Mouse (Mus musculus) c-Kit-positive CD71-positive TER-119-negative erythroid progenitor cells, embryonic 14.5 days (primary cell): ENCODE data around the gene Mtmr10.

Experiments used
- DNase-seq: peaks from one replicate; pipeline ENCODE4 v3.0.0-alpha.2; 2013; ENCODE audit warnings: low read depth

Mtmr10 gene

DNA sequence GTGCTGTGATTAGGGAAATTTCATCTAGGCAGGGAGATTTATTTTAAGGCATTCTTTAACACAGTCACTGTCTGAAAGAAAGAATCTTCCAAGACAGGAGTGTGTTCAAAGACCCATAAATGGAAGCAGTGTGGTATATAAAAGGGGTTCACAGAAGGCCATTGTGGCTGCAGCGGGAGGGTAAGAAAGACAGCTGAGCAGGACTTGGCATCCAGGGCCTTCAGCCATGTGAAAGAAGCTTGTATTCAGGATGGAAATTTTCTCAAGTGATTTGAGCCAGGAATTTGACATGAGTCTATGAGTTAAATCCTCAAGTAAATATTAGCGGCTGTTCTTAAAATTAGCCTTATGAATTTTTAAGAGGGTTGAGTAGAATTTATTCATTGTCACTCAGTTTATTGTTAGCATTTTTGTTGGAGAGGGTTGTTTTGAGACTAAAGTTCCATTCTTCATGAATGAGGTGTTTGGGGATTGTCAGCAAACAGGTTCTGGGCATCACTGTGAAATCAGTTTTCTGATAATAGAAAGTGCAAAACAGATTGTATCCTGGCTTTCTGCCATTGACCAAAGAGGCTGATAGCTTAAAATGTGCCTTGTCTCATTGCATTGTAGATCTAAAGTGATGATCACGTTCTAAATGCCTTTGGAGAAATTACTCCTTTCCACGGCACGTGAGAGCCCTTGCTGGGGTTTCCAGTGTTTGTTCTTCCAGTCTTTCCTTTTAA is 9.0 kb downstream of the Mtmr10 start:
- no peak for DNase-seq

DNA sequence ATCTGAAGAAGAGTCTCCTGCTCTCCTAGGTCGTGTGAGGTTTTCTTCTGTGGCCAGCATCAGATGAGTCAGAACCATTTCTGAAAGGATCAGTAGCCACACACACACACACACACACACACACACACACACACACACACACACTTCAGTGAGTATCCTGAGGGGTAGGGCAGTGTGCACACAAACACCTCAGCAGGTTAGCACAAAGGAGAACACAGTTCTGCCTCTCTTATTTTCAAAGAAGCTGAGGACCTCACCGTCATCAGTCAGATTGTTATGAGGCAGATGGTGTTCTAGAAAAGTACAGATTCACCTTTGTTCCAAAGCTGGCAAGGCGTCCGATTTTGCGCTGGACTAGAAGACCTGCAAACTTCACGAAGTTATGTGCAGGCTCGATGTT is 22.8 kb downstream of the Mtmr10 start:
- no peak for DNase-seq

DNA sequence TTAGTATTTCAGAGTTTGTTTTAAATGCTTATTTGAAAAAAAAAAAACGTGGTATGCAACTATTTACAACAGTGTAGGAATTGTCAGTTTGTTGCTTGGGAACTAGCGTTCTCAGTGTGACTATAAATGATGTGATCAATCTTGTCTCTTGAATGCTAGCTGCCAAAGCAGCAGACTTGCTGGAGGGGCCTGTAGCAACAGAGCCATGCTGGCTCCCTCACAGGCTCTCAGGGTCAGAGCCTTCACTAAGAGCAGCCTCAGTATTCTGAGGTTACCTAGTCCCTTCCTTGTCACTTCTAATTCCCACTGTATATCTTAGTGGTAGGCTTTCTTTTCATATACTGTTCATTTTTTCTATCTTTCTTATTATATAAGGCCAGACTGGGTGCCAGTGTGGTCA is 23.3 kb downstream of the Mtmr10 start:
- DNase-seq = no peak

DNA sequence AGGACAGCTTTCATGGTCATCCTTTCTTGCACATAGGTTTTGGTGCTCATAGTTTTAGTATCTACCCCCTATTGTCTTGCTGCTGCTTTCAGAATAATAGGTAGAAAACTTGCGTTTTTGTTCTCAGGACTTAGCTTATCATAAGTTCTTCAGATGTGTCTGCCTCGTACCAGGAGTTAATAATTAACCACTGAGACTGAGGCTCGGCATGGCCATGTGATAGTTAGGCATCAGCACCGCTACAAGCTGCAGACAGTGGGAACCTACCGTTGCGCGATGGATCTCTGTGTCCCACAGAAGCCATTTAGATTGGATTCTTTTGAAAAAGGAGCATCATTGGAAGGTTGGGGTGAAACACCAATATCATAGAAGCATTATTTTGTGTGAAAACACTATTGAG is 25.4 kb downstream of the Mtmr10 start:
- no peak for DNase-seq

DNA sequence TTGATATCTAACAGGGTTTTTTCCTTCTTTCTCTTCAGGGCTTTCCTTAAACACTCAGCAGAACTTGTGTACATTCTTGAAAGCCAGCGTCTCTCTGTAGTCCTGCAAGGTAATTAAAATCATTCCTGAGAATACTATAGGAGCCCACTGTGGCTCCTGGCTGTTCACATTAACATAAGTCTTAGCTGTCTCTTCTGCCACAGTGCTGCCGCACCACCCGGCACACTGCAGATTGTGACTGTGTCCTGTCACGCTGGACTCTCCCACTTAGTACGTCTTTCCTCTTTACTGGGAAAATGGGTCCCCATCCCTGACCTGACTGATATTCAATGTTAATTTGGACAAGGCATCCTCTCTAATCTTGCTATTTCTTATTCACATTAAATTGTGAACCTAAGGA is 33.7 kb downstream of the Mtmr10 start:
- DNase-seq = no peak

DNA sequence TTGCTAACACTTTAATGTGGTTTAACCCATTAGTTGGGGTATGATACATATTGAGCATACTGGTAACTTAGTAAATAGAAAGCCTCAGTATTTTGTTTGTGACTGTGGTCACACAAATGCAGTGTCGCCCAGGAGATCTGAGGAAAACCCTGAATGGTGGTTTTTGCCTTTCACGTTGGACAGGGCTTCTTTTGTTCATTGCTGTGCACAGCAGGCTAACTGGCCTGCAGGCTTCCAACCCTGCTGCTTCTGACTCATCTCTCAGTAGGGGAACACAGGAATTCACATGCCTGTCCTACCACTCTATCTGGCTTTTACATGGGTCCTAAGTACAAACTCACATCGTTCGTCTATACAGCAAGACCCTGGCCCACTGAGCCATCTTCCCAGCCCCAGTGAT is 34.2 kb downstream of the Mtmr10 start:
- no peak for DNase-seq

DNA sequence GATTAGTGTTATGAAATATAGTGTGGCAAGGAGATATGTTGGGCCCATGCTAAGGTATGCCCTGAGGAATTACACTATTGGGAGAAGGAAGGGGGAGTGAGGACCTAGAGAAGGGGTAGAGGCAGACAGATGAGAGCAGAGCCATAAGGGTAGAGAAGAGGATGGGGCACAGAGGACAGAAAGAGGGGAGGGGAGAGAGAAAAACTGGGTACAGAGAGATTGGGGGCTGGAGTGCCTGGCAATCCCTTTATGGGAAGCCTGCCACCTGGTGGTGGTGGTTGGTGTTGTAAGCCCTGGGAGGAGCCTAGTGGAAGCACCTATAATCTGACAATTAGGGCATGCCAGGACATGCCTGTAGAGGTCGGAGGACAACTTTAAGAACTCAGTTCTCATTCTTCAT is 39.4 kb downstream of the Mtmr10 start:
- peak; percentile 74 for DNase-seq

DNA sequence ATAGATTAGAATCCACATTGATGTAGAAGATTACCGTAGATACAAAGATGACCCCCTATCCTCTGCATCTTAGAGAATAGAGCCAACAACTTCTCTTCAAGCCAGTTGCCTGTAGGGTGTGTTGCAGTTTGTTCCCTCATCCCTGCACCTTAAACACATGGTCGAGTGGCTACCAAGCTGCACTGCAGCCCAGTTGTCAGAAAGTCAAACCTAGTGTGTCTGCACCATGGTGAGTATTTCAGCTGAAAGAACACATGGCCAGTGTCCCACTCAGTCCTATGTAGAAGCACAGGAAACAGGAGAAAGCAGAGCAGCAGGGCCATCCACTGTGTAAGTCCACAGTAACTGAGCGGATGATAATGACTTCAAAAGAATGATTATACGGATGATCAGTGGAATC is 40.0 kb downstream of the Mtmr10 start:
- DNase-seq = no peak

DNA sequence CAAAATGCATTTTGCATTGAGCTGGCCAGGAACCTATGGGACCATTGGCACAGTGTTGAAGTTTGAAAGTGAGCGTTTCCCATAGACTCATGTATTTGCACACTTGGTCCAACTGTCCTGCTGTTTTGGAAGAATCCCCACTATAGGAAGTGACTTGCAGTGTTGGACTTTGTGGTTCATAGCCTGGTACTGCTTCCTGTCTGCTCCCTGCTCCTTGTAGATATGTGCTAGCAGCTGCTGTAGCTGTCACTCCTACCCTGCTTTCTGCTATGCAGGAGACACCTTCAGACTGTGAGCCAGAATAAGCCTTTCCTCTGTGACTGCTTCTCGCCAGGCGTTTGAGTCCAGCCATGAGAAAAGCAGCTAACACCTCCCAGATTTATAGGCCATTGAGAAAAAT is 43.9 kb downstream of the Mtmr10 start:
- DNase-seq = no peak

DNA sequence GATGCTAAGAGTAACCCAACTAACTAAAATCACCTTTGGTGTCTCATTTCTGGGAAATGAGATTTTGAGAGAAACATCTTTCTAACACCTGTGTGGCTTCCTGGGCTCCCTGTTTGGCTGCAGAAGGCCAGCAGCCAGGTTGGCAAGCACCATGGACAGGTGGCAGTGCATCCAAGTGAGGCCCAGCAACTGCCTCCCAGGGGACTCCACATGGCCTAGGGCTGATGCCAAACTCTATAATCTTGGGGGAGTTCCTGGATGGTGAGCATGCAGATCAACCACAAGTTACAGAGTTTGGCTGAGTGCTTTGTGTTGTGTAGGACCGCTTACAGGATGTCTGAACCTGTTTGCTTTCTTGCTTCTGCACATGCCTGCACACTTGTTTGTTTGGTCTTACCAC is 45.2 kb downstream of the Mtmr10 start:
- DNase-seq = no peak

DNA sequence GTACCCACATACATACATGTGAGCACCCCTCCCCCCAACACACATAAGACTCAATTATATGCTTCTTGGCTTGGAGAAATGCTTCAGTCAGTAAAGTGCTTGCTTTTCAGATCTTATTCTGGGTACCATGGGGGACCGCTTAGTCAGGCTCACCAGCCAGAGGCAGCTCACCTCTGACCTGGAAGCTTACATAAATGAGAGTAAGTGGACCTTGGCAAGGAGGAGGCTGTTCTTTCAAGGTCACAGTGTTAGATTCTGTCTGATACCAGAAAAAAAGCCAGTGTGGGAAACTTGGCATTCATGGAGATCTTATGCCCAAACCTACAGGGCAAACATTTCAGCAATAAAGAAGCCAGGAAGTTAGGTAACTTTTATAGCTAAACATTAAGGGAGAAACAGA is 60.4 kb downstream of the Mtmr10 start:
- DNase-seq = no peak

DNA sequence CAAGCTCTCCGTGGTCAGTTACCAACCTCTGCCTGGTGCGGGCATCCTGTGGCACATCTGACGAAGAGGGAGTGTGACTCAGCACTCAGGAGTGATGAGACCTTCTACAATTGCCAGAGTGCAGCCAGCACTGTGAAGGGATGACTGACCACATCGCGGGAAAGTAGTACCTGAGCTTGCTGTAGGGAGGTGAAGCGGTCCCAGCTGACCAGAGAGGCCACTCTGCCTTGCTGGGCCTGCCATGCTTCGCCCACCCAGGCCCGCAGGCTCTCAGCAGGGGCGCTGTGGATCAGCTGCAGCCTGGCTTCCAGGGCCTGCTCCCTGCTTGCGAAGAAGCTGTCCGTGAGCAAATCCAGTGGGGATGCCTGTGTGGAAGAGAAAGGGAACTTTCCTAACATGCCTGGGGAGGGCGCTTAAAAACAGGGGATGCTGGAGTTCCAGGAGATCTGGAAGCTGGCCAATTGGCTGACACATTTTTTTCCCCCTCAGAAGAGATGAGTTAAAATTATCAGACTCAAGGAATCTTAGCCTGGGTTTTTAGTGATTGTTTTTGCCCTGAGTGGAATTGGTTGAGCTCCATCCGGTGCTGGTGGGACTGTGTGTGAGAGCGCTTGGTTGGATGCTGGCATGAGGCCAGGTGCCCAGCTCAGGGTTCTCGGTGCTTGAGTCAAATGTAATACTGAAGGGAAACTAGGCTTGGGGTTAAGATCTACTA is 61.9 kb downstream of the Mtmr10 start:
- no peak for DNase-seq

DNA sequence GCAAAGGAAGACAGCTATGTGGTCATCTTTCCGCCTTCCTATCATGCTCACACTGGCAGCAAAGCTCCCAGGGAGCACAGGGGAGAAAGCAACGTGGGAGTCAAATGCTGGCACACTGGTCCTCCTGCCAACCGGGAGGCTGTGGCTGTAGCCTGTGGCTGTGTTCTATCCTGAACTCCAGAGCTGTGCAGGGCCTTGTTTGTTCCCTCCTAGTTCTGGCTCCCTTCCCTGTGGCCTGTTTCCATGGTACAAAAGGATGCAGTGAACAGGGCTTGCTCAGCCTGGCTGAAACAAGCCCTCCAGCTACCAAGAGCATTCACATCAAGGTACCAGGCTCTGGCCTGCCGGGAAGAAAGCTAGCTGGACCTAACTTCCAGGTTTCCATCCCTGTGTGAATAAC is 63.6 kb downstream of the Mtmr10 start:
- DNase-seq = no peak

DNA sequence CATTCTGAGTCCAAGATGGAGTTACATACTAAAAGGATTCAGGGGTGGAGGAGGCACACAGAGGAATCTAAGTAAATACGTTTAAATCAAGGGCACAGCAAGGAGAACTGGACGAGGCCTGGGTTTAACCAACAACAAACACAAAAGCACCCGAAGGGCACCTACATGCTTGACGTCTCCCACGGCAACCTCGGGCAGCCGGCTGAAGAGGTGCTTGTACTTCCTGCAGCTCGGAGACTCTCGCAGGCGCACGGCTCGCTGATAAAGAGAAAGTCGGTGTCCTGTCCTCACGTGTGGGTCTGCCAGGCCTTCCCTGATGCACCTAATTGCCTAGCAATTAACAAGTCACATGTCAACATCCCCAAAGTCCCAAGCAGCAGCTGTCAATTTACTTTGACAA is 66.8 kb downstream of the Mtmr10 start:
- DNase-seq = no peak

DNA sequence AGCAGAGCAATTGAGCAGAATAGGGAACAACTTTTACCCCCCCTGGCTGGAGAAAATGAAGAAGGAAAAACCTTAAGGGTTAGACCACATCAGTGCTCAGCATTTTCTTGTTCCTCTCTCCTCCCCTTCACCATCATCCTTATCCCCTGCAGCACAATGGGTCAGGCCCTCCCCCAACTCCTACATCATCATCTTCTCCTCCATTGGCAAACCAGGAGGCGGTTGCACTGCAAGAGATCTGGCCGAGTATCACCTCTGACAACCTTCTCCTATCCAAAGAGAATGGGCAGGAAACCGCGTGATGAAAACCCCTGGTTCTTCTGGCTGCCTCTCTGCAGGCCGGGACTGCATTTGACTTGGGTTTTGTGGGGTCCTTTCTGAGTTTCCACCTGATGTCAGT is 69.2 kb downstream of the Mtmr10 start:
- DNase-seq = no peak

DNA sequence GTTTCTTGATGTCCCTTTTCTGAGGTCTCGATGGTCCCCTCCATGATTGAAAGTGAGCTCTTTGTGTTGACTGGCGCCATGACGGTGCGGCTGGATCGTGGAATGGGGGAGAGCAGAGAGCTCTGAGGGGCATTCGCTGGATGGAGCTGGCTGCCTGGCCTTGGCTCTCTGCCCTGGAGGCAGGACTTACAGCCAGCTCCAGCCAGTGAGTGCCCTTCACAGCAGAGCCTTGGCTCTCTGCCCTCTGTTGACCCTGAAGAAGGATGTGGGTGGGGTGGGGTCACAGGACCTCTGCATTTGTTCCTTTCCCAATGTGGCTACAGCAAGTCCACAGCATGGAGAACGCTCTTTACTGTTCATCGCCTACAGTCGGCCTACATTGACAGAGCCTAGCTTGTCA is 70.0 kb downstream of the Mtmr10 start:
- DNase-seq = no peak

DNA sequence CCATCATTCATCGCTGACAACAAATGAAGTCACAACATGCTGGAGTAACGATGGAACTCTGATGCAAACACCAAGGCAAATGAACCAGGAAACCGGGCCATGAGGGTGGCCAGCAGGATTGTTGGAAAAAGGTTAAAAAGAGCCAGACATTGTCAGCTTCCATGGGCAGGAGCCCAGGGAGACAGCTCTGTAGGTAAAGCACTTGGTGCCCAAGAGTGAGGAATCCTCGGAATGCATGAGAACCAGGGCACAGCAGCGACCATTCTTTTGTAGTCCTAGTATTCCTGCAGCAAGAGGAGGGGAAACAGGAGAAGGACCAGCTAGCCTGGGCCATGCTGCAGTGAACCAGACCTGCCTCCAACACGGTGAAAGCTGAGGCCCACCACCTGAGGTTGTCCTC is 71.2 kb downstream of the Mtmr10 start:
- DNase-seq = no peak

DNA sequence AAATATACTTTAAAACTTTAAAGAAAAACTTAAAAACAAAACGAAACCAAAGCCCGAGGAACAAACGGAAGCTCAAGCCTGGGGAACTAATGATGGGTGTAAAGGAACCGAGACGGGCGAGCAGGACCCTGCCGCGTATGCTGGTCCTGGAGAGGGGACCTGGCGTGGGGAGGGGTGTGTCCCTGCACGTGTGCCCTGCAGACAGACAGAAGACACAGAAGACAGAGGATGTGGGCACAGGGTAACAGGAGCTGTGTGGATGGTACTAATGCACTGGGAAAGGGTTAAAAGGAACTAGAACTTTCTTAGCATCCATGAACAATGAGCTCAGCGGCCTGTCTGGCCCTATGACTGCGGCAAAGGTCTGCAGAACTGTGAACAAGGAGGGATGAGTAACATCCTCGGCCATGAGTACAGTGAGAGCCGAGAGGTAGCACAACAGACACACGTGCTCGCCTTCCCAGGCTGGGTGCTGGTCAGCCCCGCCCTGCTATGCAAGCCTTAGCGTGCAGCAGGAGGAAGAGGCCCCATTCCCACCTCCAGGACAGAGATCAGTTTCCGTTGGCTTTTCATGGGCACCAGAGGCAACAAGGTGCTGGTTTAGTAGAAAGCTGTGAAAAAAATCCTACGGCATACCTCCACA is 72.6 kb downstream of the Mtmr10 start:
- DNase-seq = no peak

DNA sequence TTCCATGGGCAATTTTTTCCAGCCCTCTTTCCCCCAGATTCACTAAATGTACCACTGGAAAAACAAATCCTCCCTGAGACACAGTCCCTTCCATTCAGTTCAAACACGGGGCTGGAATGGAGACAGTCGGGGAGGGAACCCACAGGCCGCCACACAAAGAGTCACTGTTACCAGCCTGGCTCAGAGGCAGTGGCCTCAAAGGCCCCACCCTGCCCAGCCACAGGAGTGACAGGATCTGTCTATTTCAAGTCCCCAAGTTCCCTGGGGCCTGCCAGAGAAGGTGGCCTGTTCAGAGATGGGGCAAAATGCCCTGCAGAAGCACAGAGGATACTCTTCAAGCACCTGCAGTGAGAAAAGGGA is 73.1 kb downstream of the Mtmr10 start:
- DNase-seq = no peak

DNA sequence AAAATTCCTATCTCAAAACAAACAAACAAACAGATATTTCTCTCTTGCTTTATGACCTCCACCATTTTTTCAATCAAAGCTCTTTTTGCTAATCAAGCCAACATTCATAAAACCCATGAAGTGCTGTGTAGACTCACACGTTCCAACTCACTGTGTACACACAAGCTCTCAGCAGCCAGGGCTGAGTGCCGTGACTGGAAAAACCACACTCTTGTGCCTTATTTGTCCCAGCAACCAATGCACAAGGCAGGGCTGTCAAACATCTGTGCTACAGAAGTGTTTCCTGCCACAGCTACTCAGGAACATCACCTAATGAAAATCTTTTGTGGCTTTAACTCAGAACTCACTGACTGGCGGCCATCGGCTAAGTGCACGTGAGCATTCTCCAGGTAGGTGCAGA is 78.4 kb downstream of the Mtmr10 start:
- DNase-seq = no peak

DNA sequence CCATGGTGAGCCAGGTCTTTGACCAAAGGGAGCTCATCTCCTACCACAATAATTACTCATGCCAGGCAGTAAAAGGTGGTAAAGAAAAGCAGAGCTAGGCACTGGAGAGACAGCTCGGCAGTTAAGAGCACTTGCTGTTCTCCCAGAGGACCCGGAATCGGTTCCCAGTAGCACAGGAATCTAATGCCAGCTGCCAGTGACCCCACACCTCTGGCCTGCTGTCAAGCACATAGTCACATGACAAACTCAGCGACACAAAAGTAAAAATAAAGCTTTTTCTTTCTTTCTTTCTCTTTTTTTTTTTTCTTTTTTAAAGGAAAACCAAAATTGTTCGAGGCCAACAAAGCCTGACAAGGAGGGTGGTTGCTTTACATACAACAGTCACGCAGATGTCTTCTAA is 82.4 kb downstream of the Mtmr10 start:
- no peak for DNase-seq

DNA sequence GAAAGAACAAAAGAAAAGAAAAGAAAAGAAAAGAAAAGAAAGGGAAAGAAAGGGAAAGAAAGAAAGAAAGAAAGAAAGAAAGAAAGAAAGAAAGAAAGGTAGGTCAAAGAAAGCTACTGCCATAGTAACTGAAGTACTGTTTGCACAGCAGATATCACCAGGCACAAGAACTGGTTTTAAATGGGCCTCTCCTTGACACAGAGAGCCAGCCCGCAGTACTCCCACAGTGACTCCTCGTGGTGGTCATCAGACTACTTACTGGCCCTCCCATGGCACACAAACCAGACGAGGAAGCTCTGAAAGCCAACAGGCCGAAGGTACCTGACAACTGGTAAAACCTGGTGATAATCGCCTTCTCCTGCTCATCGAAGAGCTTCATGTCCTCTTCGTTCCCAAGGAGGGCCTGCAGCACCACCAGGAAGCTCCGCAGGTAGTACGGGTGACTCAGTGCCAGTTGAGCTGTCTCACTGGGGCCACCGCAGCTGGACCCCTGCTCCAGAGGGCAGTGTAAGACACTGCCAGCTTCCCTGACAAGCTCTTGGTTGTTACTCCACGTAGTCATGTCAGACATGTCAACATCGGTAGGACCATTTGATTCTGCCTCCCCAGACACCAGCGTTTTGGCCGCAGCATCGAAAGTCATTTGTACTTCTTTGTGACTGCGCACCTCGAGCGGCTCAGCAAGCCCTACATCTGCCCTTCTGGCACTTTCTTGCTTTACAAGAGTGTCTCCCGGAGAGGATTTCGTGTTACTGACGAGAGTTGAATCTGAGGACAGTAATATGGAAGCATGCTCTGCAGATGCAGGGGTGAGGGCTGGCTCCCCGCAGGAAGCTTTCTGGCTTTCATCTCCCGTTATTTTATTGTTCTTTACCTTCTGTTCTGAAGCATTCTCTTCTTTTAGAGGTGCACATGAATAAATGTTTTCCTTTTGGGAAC is 84.8 kb downstream of the Mtmr10 start:
- DNase-seq = no peak
